Mouse (Mus musculus): ENCODE measurements around the gene Cct3.
A peak's percentile ranks its signal among the peaks of the same experiment; 100 is the strongest.
"Not testable (repeated sequence)": the region's sequence is repeated elsewhere in the genome, so short reads cannot be mapped to it uniquely, and the experiment has no call there.

The Cct3 gene

DNA sequence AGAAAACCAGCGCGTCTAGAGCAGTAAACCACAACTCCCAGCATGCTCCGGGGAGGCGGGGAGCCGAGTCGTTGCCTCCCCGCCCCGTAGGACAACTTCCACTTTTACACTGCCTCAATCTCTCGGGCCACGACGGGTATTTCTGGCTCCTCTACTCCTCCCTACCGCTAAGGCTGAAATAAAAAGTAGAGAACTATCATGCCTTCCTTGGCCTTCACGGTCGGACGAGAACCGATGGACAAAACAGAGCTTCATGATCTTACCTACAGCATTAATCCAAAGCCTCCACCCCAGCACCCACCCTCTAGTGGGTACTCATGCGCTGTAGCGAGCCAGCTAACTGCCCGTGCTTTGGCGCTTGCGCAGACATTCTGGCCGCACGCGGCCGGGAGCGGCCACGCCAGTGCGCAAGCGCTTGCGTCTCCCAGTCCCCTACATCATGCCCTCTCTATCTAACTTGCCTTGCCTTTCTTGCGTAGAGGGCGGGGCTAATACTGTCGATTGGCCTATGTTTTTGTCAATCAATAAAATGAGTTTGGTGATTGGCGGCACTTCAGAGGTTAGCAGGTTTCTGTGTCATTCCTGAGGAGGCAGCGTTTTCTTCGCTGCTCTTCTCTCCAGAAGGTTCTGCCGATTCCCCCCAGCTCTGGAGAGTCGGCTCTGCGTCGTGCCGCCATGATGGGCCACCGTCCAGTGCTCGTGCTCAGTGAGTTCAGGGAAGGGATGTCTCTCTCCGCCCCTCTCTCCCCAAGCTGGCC, at the start of gene Cct3, which contains the start of gene Tsacc:
Gene Cct3, plus strand, starts transcription at position 556 of the 758 bp plus-strand sequence.
Gene Tsacc, minus strand, starts transcription at position 439 of the 758 bp plus-strand sequence.
- DNase-seq (ENCODE audit: low spot score in 2 of 2): peak; percentile 95 to 97

DNA sequence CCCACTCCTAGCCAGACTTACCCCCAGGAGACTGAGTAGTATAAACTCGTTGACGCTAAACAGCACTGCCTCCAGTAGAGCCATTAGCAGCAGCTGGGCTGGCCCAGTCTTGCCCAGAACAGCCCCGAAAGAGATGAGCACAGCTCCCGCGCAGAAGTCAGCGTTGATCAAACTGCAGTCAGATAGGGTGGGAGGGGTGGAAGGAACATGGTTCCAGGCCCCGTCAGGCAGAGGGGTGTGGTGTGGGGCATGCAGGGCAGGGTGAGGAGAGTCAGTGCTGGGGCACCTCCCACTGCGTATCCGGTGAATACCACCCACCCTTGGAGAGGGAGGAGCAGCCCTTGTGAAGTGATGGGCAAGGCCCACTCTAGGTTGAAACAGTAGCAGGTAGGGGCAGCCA, 49.2 kb upstream of the Cct3 start:
- no peak for DNase-seq (ENCODE audit: low spot score in 2 of 2)

DNA sequence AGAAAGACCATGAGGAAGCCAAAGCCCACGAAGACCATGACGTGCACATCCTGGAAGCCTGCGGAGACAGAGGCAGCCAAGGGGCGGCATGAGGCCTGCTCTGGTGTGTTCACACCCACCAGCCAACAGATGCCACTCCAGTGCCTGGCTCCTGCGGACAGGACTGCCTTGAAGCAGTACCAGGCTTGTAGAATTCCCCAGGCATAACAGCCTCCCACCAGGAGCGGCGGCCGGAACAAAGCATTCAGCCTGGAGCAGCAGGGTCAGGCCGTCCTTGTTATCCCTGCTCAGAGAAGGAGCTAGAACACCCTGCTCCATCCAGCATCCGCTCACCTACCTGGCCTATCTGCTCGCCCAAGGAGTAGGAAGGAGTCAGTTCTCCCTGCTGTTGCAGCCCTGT, 48.5 kb upstream of the Cct3 start:
- no peak for DNase-seq (ENCODE audit: low spot score in 2 of 2)

DNA sequence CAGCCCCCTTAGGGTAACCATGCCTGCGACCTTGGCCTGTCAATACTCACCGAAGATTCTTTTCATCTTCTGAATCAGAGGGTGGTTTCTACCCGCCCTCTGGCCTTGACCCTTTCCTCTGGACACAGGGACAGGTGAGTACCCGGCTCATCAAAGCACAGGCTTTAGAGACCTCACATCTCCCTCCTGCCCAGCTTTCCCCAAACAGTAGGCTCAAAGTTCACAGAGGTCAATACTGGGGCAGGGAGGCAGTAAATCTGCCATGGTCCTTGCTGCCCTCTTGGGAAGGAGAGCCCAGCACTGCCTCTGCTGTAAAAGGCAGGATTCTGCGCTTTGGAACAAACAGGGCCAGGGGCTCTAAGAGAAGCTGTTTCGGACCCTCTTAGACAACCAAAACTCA, 44.2 kb upstream of the Cct3 start:
- DNase-seq (ENCODE audit: low spot score in 2 of 2): no peak

DNA sequence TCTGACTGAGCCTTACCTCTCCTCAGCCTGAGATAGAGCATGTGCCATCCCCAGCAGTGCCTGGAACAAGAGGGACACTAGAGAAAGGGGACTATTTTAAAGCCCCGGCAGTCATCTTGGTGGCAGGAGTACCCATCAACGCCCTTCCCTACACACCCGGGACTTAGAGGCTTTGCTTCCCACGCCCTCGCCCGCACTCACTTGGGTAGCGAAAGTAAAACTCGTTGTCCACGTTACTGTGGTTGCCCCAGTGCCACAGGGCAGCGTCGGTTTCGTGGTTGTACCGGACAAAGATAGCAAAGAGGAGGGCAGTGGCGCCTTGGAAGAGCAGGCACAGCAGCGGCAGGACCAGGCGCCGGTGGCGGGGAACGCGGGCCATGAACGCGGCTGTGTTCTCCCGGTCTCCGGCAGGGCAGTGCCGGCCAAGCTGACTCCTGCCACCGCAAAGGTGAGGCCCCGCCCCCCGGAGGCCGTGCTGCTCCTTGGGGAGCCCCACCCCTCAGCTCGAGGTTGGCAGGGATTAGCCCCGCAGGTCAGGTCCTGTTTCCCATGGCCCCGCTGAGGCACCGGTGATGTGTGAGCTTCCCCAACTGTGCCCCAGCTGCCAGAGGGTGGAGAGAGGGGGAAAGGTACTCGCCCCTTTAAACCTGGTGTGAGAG, 42.5 kb upstream of the Cct3 start, which contains the start of gene Rhbg:
Gene Rhbg, minus strand, starts transcription at position 442 of the 659 bp plus-strand sequence.
- no peak for DNase-seq (ENCODE audit: low spot score in 2 of 2)

DNA sequence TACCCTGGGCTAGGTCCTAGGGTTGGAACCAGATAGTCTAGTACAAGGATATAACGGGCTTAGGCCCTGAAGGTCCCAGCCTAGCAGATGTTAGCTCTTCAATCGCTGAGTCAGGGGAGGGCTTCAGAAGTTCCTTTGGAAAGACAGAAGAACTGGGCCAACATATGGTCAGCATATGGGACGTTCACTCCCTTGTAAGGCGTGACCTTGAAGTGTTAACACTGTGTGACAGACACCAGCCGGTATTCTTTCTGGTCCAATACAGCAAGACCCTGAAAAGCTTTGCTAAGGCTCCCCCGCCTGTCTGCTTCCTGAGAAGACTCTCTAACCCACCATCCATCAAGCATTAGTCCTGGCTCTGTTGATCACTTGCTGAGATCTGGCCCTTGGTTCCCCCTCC, 41.0 kb upstream of the Cct3 start:
- no peak for DNase-seq (ENCODE audit: low spot score in 2 of 2)

DNA sequence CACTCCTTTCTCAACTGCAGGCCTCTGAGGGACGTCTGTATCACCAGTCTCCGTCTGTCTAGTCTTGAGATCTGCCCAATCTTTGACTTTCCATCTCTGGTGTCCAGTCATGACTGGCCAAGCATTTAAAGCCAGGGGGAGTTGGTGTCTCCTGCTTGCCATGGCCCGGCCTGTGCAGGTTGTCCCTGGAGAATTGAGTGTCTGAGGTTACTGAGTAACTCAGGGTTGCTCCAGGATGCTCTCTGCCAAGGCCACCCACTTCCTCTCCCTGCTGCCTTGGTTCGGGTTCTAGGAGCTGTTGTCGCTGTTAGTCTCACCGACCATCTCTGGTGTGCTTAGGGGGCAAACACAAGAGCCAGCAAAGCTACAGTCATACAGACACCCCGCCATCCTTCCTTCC, 40.5 kb upstream of the Cct3 start:
- no peak for DNase-seq (ENCODE audit: low spot score in 2 of 2)

DNA sequence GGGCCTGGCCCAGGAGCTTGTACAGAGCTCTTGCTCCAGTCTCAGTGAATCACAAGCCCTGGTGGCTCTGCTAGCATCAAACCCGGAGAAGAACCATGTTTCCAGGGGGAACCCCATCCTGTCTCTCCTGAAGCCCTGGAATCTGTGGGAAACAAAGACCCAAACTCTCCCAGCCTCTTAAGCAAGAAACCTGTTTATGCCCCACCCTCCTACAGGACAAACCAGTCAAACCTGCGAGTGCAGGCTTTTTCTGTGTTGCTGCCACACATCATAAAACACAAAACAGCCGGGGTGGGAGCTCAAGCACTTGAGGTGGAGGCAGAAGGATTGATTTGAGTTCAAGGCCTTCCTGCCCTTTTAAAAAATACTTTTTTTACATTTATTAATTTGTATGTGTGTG, 34.6 kb upstream of the Cct3 start:
- DNase-seq (ENCODE audit: low spot score in 2 of 2): no peak

DNA sequence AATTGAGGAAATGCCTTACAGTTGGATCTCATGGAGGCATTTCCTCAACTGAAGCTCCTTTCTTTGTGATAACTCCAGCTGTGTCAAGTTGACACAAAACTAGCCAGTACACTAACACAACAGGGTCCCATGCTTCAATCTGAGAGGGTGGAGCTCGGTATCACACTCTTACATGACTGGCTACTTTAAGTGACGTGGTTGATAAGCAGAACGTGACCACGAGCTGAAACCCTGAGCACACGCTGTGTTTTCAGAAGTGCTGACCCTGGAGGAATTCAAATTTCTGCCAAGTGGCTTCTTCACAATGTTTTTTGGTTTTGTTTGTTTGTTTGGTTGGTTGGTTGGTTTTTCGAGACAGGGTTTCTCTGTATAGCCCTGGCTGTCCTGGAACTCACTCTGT, 28.9 kb upstream of the Cct3 start:
- not testable (repeated sequence) for DNase-seq (ENCODE audit: low spot score in 2 of 2)

DNA sequence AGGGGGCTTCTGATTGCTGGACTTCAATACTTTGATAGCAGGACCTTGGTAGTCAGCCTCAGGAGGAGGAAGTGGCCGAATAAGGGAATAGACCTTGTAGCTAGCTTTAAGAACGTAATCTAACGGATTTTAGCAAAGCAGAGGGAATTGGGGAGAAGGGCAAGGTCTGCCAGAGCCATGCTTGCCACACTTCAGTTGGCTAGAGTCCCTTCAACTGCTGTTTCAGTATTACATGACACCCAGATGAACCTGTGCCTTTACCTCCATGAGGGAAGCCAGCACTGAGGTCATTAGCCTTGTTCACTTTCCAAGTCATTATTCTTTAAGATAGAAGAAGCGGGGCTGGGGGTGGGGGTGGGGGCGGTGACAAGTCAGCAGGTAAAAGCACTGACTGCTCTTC, 27.9 kb upstream of the Cct3 start:
- no peak for DNase-seq (ENCODE audit: low spot score in 2 of 2)

DNA sequence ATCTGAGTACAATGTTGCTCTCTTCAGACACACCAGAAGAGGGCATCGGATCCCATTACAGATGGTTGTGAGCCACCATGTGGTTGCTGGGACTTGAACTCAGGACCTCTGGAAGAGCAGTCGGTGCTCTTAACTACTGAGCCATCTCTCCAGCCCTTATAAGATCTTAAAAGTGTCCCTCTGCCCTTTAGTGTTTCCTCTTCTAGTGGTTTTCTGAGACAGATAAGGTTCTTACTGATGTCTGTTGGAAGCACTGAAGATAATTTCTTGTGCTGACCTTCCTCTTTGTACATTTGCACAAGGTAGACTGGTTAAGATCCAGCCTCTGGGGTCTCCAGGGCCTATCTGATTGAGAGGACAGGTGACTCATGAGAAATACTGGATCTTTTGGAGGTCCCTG, 25.6 kb upstream of the Cct3 start:
- DNase-seq (ENCODE audit: low spot score in 2 of 2): not testable (repeated sequence)

DNA sequence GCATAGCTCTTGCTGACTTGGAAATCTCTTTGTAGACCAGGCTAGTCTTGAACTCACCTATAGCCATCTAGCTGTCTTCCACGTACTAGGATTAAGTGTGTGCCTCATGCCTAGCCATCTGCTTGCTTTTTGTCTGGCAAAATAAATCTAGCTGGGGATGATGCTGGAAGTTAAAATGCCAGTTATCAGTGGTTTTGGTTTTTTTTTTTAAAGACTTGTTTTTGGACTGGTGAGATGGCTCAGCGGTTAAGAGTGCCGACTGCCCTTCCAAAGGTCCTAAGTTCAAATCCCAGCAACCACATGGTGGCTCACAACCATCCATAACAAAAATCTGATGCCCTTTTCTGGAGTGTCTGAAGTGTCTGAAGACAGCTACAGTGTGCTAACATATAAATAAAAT, 25.1 kb upstream of the Cct3 start:
- no peak for DNase-seq (ENCODE audit: low spot score in 2 of 2)

DNA sequence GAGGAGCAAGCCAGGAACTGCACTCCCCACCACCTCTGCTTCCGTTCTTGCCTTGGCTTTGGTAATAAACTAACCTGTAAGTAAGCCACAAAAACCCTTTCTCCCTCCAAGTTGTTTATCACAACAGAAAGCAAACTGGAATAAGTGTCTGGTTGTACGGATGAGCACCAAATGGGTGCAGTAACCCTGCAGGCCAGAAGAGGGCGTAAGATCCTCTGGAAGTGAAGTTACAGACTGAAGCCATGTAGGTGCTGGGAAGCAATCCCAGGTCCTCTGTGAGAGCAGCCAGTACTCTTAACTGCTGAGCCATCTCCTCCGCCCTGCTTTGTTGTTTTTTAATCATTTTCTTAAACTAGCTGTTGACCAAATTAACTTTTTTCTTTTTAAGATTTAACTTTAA, 22.9 kb upstream of the Cct3 start:
- DNase-seq (ENCODE audit: low spot score in 2 of 2): no peak

DNA sequence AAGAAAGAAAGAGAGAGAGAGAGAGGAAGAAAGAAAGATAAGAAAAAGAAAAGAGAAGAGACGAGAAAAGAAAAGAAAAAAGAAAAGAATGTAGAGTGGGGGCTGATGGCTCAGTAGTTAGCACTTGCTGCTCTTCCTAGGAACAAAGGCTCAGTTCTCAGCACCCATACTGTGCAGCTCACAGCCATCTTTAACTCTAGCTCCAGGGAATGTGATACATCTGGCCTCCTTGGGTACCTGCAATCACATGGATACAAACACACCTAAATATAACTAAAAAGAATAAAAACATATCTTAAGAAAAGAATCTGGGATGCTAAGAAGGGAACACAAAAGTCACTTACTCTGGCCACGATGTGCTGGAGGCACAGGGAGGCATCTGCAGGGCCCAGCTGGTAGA, 20.8 kb upstream of the Cct3 start:
- no peak for DNase-seq (ENCODE audit: low spot score in 2 of 2)

DNA sequence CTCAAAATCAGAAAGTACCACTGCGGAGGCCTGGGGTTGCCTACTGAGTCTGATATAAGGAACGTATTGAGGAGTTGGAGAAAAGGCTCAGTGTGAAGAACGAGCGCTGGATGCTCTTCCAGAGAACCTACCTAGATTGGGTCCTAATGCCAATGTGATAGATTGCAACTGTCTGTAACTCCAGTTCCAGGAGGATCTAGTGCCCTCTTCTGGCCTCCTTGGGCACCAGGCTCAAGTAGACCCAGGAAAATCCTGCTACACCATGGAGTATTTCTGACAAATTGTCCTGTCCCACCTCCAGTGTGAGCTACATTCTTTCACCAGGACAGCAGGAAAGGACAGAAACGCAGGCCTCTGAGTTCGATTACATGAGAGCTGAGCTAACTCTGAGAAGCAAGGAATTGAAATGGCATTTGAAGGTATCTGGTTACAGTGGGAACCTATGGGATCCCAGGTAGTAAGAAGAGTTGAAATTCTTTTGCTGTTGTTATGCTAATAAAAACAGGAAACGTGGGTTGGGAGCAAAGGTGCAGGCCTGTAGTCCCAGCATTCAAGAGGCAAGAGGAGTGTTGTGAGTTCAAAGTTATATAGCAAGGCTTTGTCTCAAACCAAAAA, 20.3 kb upstream of the Cct3 start:
- no peak for DNase-seq (ENCODE audit: low spot score in 2 of 2)

DNA sequence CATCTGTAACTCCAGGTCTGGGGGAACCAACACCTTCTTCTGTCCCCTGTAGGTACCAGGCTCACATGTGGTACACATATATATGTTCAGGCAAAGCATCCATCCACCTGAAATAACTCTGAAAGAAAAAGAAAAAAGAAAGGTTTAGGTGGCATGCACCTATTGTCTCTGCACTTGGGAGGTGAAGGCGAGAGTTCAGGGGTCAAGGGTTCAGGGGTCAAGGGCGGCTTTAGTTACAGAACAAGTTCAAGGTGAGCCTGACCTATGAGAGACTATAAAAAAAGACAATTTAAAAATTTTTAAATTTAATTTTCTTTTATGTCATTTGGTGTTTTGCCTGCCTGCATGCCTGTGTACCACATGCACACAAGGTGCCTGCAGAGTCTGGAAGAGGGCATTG, 16.9 kb upstream of the Cct3 start:
- DNase-seq (ENCODE audit: low spot score in 2 of 2): no peak

DNA sequence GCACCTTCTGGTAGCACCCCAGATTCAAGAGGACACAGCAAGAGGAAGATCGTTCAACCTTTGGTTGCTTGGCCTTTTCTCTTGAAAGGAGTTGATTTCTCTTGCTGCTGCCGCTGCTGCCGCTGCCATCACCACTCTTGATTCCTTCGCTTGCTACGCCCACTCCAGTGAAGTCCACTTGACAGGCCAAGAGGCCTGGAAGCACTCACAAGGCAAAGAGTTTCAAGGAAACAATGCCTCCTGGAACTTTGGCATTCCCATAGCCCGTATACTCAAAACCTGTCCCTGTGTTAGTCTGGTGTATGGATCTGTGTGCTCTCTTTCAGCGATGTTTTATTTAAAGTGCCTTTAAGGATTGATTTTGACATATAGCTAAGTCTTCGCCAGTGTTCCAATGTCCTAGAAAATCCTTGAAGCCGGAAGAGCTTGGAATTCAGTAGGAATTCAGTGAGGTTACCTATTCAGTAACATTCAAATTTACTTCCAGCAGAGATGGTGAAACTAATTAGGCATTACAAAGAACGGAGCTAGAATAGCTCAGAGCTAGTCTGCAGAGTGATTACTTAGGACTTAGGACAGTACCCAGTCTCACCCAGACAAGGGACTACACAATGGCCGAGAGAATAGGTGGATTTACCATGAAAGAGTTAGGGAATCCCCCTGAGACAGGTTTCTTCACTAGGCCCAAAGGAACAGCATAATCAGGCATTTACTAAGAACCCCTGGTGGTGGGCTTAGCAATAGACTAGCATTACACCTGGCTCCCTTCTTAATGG, 15.6 kb upstream of the Cct3 start:
- not testable (repeated sequence) for DNase-seq (ENCODE audit: low spot score in 2 of 2)

DNA sequence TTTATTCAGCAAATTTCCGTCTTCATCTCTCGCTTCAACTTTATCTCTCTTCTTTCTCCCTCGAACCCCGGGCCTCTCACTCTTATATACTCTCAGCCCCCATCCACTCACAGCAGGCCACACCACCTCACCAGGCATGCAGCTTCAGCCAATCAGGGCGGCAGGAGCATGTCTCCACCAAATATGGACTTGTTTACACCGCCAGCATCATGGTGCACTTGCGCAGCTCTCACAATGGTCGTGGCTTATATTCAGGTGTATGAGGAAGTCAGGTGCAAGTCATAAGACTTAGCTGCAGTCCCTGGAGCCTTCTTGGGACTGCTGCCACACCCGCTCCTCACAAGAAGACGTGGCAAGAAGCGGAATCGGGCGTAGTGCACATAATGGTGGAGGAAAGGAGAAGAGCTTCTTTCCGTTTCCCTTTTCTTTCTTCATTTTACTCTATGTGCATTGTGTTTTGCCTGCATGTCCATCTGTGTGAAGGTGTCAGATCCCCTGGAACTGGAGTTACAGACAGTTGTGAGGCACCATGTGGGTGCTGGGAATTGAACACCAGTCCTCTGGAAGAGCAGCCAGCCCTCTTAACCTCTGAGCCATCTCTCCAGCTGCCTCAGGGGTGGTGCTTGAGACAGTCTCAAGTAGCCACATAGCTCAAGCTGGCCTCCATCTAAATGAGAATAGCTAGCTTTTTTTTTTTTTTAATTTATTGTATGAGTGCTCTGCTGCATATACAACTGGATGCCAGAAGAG, 11.9 kb upstream of the Cct3 start:
- not testable (repeated sequence) for DNase-seq (ENCODE audit: low spot score in 2 of 2)

DNA sequence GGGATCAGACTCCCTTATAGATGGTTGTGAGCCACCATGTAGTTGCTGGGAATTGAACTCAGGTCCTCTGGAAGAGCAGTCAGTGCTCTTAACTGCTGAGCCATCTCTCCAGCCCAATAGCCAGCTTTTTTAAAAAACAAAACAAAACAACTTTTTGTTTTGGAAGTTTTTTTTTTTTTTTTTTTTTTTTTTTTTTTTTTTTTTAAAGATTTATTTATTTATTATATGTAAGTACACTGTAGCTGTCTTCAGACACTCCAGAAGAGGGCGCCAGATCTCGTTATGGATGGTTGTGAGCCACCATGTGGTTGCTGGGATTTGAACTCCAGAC, 11.4 kb upstream of the Cct3 start:
- DNase-seq (ENCODE audit: low spot score in 2 of 2): not testable (repeated sequence)

DNA sequence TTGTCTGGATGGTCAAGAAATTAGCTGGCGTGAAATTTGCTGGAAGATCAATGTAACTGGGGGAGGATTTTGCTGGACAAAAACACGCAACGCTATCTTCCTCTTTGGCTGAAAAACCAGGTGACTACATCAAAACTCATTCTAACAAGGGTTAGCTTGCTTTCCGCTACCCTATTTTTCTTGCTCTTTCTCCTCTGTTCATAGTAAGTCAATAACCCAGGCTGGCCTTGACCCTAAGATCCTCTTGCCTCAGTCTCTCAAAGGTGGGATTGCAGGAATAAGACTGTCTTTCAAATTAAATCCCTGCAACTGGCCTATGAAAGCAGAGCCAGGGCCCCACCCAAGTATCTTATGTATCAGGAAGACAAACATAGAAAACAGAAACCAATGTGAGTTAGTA, 9.8 kb upstream of the Cct3 start, which contains the start of gene Gm38392:
Gene Gm38392, minus strand, starts transcription at position 101 of the 400 bp plus-strand sequence.
- DNase-seq (ENCODE audit: low spot score in 2 of 2): no peak

DNA sequence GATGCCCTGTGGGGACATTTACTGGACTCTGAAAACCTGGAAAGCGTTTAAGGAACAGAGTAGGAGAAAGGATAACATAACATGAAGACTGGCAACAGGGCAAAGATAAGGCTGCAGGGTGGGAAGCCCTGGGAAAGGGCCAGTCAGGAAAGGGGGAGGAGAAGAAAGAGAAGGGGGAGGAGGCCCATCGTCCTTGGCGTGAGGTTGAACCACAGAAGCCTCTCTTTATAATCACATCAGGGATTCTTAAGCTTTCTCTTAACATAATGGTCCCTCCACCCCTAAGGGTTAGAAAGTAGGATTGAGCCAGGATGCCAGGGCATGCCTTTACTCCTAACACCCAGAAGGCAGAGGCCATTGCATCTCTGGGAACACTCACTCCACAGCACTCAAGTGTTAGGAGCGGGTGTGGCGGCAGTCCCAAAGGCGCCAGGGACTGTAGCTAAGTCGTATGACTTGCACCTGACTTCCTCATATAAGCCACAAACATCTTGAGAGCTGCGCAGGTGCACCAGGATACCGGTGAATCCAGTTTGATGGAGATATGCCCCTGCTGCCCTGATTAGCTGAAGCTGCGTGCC, 8.7 kb upstream of the Cct3 start:
- DNase-seq (ENCODE audit: low spot score in 2 of 2): not testable (repeated sequence)
